Mouse (Mus musculus) kidney, adult 2 months (tissue): Measurements from ENCODE around the gene Sik3. TPM values are rescaled to one million over a fixed set of nuclear protein-coding genes. Genes with fewer than 3 reads are reported as not detected.

Source experiments
- DNase-seq: peaks from one replicate; pipeline ENCODE4 v3.0.0; 2021
- H3K27ac ChIP-seq: fragments of 200-500 bp; 2 replicates; pipeline ENCODE4 v1.5.1; 2012; ENCODE audit warnings: low read depth, low read length, control low read depth, inconsistent platforms; ENCODE audit not compliant: insufficient read depth
- H3K27me3 ChIP-seq: fragments of 200-500 bp; replicated peaks from 2 replicates; pipeline ENCODE4 v1.6.1; 2012; ENCODE audit warnings: mild to moderate bottlenecking, moderate library complexity, low read length, inconsistent platforms; ENCODE audit not compliant: control insufficient read depth, insufficient read depth
- H3K36me3 ChIP-seq: fragments of 200-500 bp; 2 replicates; pipeline ENCODE4 v1.6.1; 2012; ENCODE audit warnings: mild to moderate bottlenecking, moderate library complexity, low read length, inconsistent platforms; ENCODE audit not compliant: control insufficient read depth, insufficient read depth
- H3K4me1 ChIP-seq: fragments of 200-500 bp; 2 replicates; pipeline ENCODE4 v1.6.1; 2011; ENCODE audit warnings: low read length; ENCODE audit not compliant: control insufficient read depth, insufficient read depth
- H3K4me3 ChIP-seq: fragments of 200-500 bp; 2 replicates; pipeline ENCODE4 v1.5.1; 2011; ENCODE audit warnings: mild to moderate bottlenecking, low read depth, low read length, control low read depth; ENCODE audit not compliant: insufficient read depth
- CTCF ChIP-seq: fragments of 200-500 bp; conservative IDR thresholded peaks from 2 replicates; pipeline ENCODE4 v1.5.1; 2011; ENCODE audit warnings: low read depth, mild to moderate bottlenecking, control low read depth, low read length, moderate library complexity, mixed read lengths; ENCODE audit not compliant: insufficient read depth, insufficient read length
- POLR2A ChIP-seq: fragments of 200-500 bp; IDR thresholded peaks from one replicate; pipeline ENCODE4 v1.6.1; 2011; ENCODE audit warnings: low read depth, low read length, control low read depth
- WGBS: fragments of 180-500 bp; shearing (Covaris S2); methylation state at CpG from one replicate; pipeline ENCODE4 v1.1.7; 2018; 5-methylcytosine and 5-hydroxymethylcytosine counted together
- polyA plus RNA-seq: library from polyadenylated mRNA; depleted of rRNA; stranded (reverse); fragments of >200 nt; gene quantifications from 2 replicates; pipeline ENCODE4 v1.2.3, GENCODE M21; 2012

Gene Sik3
- polyA plus RNA-seq, 1 experiment = 32.2 TPM

GRCm38 (mm10) chr9:46227064-46227614 is 214.5 kb downstream of the Sik3 start:
- DNase-seq = no peak
- Histone ChIP-seq H3K4me1 (peaks cover 5% of the 10 kb centered on the region), H3K4me3 (no peak overlapping the region), H3K27me3 (no peaks in the 10 kb centered on the region), H3K27ac (no peak overlapping the region), H3K36me3 (no peaks in the 10 kb centered on the region)
- 85% methylated on average over 3 of the region's 3 CpGs for WGBS
- TF ChIP-seq CTCF (no peak), POLR2A (no peak)

- H3K4me3 ChIP-seq = no peak within 1 kb of the TSS
- H3K4me1 ChIP-seq = peaks cover 2% of the 10 kb centered on the region
- DNase-seq = no peak
- H3K36me3 ChIP-seq = no peaks in the 10 kb centered on the region
- H3K27me3 ChIP-seq = no peaks in the 10 kb centered on the region
- no peak within 1 kb of the TSS for H3K27ac ChIP-seq
- TF ChIP-seq POLR2A = no peak
- TF ChIP-seq CTCF = no peak; the same call in 1 of the 2 replicates
- WGBS = 49% methylated on average over 9 of the region's 9 CpGs
These were observed 215.9 kb downstream of the Sik3 start, which contains the start of gene Apoa1 for GRCm38 (mm10) chr9:46228491-46228890. Gene Apoa1, plus strand, starts transcription at chr9:46228580.

GRCm38 (mm10) chr9:46229573-46230449 is 217.2 kb downstream of the Sik3 start:
- H3K36me3 ChIP-seq = no peaks in the 10 kb centered on the region
- TF ChIP-seq CTCF = peak; percentile 78
- TF ChIP-seq POLR2A = no peak
- H3K27ac ChIP-seq = no peak overlapping the region
- no peaks in the 10 kb centered on the region for H3K4me1 ChIP-seq
- no peaks in the 10 kb centered on the region for H3K27me3 ChIP-seq
- DNase-seq = peak; percentile 93
- 15% methylated on average over 37 of the region's 37 CpGs for WGBS
- peak overlapping the region; percentile 30 for H3K4me3 ChIP-seq

DNA sequence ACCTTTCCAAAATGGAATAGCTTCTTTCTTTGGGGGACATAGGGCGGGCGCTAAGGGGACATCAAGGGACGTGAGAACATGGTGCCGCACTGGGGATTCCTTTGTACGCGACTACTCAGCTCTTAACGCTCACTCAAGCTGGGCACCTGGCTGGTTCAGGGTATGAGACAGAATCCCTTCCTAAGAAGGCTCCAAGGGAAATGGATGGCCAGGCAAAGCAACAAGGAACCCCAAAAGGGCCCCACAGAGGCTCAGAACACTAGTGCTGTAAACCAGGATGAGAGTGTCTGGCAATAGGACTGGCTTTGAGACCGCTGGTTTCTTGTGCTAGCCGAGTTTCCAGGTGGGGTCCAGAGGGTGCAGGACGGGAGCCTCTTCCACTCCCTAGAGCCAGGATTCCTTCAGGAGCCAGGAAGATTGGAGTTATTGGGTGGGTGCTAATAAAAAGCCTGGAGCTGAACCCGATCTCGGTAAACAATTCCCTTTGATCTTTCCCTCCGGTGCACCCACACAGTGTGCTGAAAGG is 217.9 kb downstream of the Sik3 start:
- TF ChIP-seq CTCF (no peak; the same call in 1 of the 2 replicates), POLR2A (no peak)
- Histone ChIP-seq H3K36me3 (no peaks in the 10 kb centered on the region), H3K4me3 (peak overlapping the region; percentile 30), H3K27me3 (no peaks in the 10 kb centered on the region), H3K27ac (no peak overlapping the region), H3K4me1 (0 out of 2 replicates have a peak, but pooled peaks cover 2% of the 10 kb centered on the region)
- 33% methylated on average over 13 of the region's 13 CpGs for WGBS
- no peak for DNase-seq

DNA sequence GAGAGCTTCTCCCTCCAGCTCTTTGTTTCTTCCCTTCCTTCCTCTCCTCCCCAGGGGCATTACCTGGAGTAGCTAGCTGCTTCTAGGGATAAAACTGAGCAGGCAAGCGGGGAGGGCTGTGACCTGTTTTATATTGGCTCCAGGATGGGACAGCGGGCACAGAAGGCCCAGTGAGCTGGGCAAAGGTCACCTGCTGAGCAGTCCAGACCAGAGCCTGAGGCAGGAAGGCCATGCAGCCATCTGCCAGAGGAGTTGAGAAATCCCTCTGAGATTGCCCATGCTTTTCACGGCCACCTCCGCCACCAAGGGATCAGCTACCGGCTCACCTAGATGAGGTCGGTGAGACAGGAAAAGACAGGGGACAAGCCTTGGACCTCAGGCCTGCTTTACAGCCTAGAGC is 222.6 kb downstream of the Sik3 start:
- Histone ChIP-seq H3K36me3 (no peaks in the 10 kb centered on the region), H3K27ac (peak overlapping the region; percentile 41; the same call in 1 of the 2 replicates), H3K4me1 (0 out of 2 replicates have a peak, but pooled peaks cover 6% of the 10 kb centered on the region), H3K27me3 (no peaks in the 10 kb centered on the region), H3K4me3 (no peak overlapping the region)
- DNase-seq = peak; percentile 87
- TF ChIP-seq POLR2A = no peak
- TF ChIP-seq CTCF = no peak
- 63% methylated on average over 6 of the region's 6 CpGs for WGBS

DNA sequence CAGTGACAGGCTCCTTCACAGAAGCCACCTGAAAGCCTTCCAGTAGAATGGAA is 222.8 kb downstream of the Sik3 start, which contains the start of gene Apoc3:
Gene Apoc3, minus strand, starts transcription at position 41 of the 53 bp plus-strand sequence.
- H3K4me3 ChIP-seq = no peak within 1 kb of the TSS
- no peaks in the 10 kb centered on the region for H3K36me3 ChIP-seq
- H3K27me3 ChIP-seq = no peaks in the 10 kb centered on the region
- 0 out of 2 replicates have a peak, but pooled peaks cover 6% of the 10 kb centered on the region for H3K4me1 ChIP-seq
- no peak for DNase-seq
- H3K27ac ChIP-seq = peak within 1 kb of the TSS; percentile 41; the same call in 1 of the 2 replicates
- TF ChIP-seq POLR2A (no peak), CTCF (no peak)

- Histone ChIP-seq H3K4me1 (0 out of 2 replicates have a peak, but pooled peaks cover 6% of the 10 kb centered on the region), H3K27me3 (no peaks in the 10 kb centered on the region), H3K36me3 (no peaks in the 10 kb centered on the region), H3K4me3 (no peak overlapping the region), H3K27ac (peak overlapping the region; percentile 41; the same call in 1 of the 2 replicates)
- WGBS = 69% methylated on average over 4 of the region's 4 CpGs
- peak; percentile 75 for DNase-seq
- TF ChIP-seq CTCF = no peak
- no peak for TF ChIP-seq POLR2A
These were observed 223.0 kb downstream of the Sik3 start for GRCm38 (mm10) chr9:46235649-46236048.
